Mouse (Mus musculus) 3T3-L1 (cell line): ENCODE data around the gene Prp2.
"Not testable (repeated sequence)": the region's sequence is repeated elsewhere in the genome, so short reads cannot be mapped to it uniquely, and the experiment has no call there.

Experiments
- DNase-seq: peaks from one replicate; pipeline ENCODE4 v3.0.0-alpha.2; 2015; ENCODE audit warnings: low read depth, low spot score

Gene Prp2

GRCm38 (mm10) chr6:132595613-132596012, at the start of gene Prp2:
Gene Prp2 (plus strand): TSS chr6:132595913.
- DNase-seq, result not testable (repeated sequence)

- not testable (repeated sequence) for DNase-seq
Observed at GRCm38 (mm10) chr6:132569509-132569908, 26.2 kb upstream of the Prp2 start, which contains the start of gene Prh1. Gene Prh1 (plus strand): TSS chr6:132569809.

GRCm38 (mm10) chr6:132649399-132649798, 53.7 kb downstream of the Prp2 start:
- peak; percentile 23 for DNase-seq
